Mouse (Mus musculus): ENCODE results near the gene Fsd1. TPM values are rescaled to one million over a fixed set of nuclear protein-coding genes. Genes with fewer than 3 reads are reported as not detected.
A peak's percentile ranks its signal among the peaks of the same experiment; 100 is the strongest.

The Fsd1 gene
- polyA plus RNA-seq, 1 experiment from 2014 or later, result 19.7 TPM

DNA sequence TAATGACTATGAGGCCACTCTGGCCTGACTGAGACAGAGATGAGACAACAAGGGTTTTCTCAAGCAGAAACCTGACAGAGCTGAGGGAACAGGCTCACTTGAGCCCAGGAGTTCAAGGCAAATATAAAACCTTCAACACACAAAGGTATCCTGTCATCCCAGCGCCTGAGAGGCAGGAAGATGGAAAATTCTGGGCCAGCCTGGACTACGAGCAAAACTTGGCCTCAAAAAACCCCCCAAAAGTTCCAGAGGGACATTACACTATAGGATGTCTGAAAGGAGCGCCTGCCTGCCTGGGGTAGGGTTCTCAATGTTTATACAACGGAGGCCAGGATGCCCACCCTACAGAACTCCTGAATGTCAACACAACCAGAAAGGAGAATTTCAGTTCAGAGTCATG, 48.9 kb downstream of the Fsd1 start:
- peaks cover 26% of the 10 kb centered on the region for H3K36me3 ChIP-seq
- 64% methylated on average over 4 of the region's 4 CpGs for WGBS
- peaks cover 61% of the 10 kb centered on the region for H3K4me1 ChIP-seq
- H3K4me2 ChIP-seq, result peak overlapping the region; percentile 65
- peak overlapping the region; percentile 82 for H3K4me3 ChIP-seq (replicated peaks)
- peak overlapping the region; percentile 95; the same call in 1 of the 2 replicates for H3K9ac ChIP-seq
- H3K9me3 ChIP-seq (replicated peaks), result no peaks in the 10 kb centered on the region
- H3K27me3 ChIP-seq, result no peaks in the 10 kb centered on the region
- no peak for ATAC-seq (replicated peaks; ENCODE audit: low FRiP score)
- H3K27ac ChIP-seq, result no peak overlapping the region

DNA sequence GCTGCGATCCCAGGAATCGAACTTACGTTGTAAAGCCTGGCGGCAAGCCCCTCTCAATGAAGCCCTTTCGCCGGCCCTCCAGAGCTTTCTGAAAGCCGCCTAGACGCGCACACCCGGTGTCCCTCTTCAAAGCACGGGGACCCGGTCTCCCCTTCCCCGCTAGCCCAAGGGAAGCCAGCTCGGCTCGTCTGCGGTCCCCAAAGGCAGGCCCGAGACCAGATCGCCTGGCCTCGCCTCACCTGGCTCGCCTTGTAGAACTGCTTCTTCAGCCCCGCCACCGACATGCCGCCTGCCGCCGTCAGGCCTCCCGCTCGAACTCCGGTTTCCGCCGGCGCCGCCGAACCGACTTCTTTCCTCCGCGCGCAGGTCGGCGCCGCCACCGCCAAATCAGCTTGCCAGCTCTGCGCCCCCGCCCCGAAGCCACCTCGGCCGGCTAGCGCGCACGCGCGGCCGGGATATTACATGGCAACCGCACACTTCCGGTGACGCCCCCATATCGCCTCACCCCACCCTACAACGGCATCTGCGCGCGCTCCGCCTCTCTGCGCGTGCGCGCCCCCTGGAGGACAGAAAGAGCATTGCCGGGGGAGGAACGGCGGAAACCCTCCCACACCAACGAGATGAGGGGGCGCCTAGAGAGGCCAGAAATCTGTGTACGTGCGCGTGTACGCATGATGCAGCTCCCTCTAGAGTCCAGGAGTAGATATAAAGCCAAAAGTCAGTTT, 50.0 kb downstream of the Fsd1 start, which contains the start of gene Sh3gl1:
Gene Sh3gl1, minus strand, starts transcription at position 460 of the 725 bp plus-strand sequence.
- no peaks in the 10 kb centered on the region for H3K27me3 ChIP-seq
- peak within 1 kb of the TSS; percentile 82 for H3K4me3 ChIP-seq (replicated peaks)
- H3K9ac ChIP-seq, result peak within 1 kb of the TSS; percentile 95
- peak; percentile 92 for ATAC-seq (replicated peaks; ENCODE audit: low FRiP score)
- H3K9me3 ChIP-seq (replicated peaks), result no peaks in the 10 kb centered on the region
- under 1% methylated on average over 74 of the region's 74 CpGs for whole genome bisulfite sequencing
- peak within 1 kb of the TSS; percentile 92 for H3K27ac ChIP-seq
- H3K4me2 ChIP-seq, result peak within 1 kb of the TSS; percentile 65
- H3K4me1 ChIP-seq, result peaks cover 57% of the 10 kb centered on the region
- H3K36me3 ChIP-seq, result peaks cover 19% of the 10 kb centered on the region

DNA sequence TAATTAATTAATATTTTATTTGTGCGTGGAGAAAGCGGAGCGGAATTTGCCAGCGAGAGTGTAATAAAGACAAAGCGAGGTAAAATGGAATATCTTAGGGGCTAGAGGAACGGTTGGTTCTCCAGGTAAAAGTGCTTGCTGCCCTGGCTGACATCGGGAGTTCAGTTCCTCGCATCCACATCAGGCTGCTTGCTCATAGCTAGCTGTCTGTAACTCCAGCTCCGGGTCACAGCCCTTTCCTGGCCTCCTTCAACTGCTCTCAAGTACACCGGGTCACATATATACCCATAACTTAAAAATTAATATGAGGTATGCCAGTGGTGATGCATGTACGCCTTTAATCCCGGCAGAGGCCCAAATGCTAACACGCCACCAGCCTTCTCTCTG, 50.6 kb downstream of the Fsd1 start:
- H3K9ac ChIP-seq, result peak overlapping the region; percentile 36; the same call in 1 of the 2 replicates
- ATAC-seq (replicated peaks; ENCODE audit: low FRiP score), result peak; percentile 5; the same call in 1 of the 2 replicates
- H3K36me3 ChIP-seq, result peaks cover 19% of the 10 kb centered on the region
- H3K4me3 ChIP-seq (replicated peaks), result peak overlapping the region; percentile 82
- H3K4me1 ChIP-seq, result peaks cover 57% of the 10 kb centered on the region
- H3K9me3 ChIP-seq (replicated peaks), result no peaks in the 10 kb centered on the region
- WGBS, result 34% methylated on average over 13 of the region's 13 CpGs
- H3K27ac ChIP-seq, result peak overlapping the region; percentile 37; the same call in 1 of the 2 replicates
- H3K27me3 ChIP-seq, result no peaks in the 10 kb centered on the region
- H3K4me2 ChIP-seq, result peak overlapping the region; percentile 65

DNA sequence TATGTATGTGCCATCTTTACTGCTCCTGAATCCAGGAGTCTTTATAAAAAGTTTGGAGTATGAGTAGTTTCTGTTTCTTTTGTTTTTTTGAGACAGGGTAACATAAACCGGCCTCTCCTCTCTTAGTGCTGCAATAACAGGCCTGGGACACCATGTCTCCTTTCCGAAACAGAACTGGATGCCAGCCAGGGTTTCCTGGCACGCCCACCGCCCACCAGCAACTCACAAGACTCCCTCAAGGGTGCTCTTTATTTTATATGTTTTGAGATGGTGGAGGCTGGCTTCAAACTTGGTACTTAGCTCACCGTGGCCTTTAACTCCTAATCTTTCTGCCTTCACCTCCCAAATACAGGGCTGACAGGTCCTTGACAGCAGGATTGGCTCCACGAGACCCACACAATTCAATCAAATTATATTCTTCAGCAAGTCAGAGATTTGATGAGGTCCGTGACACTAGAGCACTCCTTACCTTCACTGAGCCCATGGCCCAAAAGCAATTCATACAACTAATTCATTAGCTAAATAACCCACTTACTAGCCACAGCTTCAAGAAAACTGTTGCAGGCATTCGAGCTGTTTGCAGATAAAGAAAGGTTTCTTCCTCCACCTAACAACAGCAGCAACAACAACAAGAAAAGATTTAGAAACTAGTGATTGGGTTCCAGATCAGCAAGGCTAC, 52.4 kb downstream of the Fsd1 start:
- Histone ChIP-seq H3K9ac (no peak overlapping the region), H3K36me3 (peaks cover 19% of the 10 kb centered on the region), H3K9me3 (replicated peaks) (no peaks in the 10 kb centered on the region), H3K4me3 (replicated peaks) (no peak overlapping the region), H3K27me3 (no peaks in the 10 kb centered on the region), H3K4me1 (peaks cover 40% of the 10 kb centered on the region), H3K27ac (no peak overlapping the region), H3K4me2 (no peak overlapping the region)
- WGBS, result 85% methylated on average over 8 of the region's 8 CpGs
- ATAC-seq (replicated peaks; ENCODE audit: low FRiP score), result no peak

DNA sequence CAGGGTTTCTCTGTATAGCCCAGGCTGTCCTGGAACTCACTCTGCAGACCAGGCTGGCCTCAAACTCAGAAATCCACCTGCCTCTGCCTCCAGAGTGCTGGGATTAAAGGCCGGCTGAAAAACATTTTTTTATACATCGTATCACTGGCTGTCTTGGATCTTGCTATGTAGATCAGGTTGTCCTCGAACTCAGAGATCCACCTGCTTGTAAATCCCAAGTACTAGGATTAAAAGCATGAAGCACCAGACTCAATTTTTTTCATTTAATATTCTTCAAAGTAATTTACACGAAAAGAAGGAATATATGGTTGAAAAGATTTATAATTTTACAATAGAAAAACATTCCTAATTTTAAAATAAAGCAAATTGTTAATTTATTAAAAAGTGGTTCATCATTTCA, 53.0 kb downstream of the Fsd1 start:
- H3K27me3 ChIP-seq, result no peaks in the 10 kb centered on the region
- H3K36me3 ChIP-seq, result peaks cover 19% of the 10 kb centered on the region
- H3K9me3 ChIP-seq (replicated peaks), result no peaks in the 10 kb centered on the region
- H3K4me3 ChIP-seq (replicated peaks), result peak overlapping the region; percentile 73
- H3K27ac ChIP-seq, result peak overlapping the region; percentile 87; the same call in 1 of the 2 replicates
- peak overlapping the region; percentile 47; the same call in 1 of the 2 replicates for H3K9ac ChIP-seq
- ATAC-seq (replicated peaks; ENCODE audit: low FRiP score), result no peak
- H3K4me2 ChIP-seq, result peak overlapping the region; percentile 62
- peaks cover 34% of the 10 kb centered on the region for H3K4me1 ChIP-seq
- 79% methylated on average over 4 of the region's 4 CpGs for WGBS

DNA sequence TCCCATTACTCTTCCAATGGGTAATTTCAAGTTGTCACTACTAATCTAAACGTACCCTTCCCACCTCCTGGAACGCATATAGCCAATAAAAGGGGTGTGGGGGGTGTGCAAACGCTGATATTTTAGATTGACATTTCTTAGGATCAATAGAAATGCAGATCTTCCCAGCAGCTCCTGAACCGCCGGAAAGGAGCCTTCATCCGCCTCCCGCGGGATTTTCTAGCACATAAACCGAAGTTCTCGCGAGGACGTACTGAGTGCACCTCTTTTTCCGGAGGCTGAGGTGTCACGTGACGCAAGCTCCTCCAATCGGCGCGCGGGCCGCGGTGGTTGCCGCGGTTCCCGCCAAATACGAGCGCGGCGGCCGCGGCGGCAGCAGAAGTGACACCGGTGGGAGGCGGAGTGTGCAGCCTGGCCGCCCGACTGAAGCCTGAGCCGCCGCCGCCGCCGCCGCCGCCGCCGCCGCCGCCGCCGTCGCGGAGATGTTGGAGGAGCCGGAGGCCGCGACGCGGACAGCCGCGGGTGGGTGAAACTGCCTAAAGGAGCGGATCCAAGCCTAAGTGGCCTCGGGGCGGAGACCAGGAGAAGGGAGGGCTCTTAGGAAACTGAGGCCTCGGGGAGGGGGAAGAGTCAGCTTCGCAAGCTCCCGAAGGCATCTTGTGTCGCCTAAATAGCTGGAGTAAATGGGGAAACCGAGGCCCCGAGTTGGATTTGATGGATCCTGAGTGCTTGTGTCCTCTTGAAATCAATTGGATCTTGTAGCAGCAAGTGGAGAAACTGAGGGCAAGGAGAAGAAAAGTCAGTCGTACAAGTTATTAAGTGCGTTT, 53.9 kb downstream of the Fsd1 start, which contains the start of gene Chaf1a:
Gene Chaf1a, plus strand, starts transcription at position 410 of the 827 bp plus-strand sequence.
- ATAC-seq (replicated peaks; ENCODE audit: low FRiP score), result peak; percentile 83
- Histone ChIP-seq H3K4me1 (peaks cover 25% of the 10 kb centered on the region), H3K27me3 (no peaks in the 10 kb centered on the region), H3K9ac (peak within 1 kb of the TSS; percentile 78), H3K4me3 (replicated peaks) (peak within 1 kb of the TSS; percentile 73), H3K36me3 (peaks cover 23% of the 10 kb centered on the region), H3K27ac (peak within 1 kb of the TSS; percentile 87), H3K9me3 (replicated peaks) (no peaks in the 10 kb centered on the region), H3K4me2 (peak within 1 kb of the TSS; percentile 62)
- WGBS, result under 1% methylated on average over 68 of the region's 68 CpGs

DNA sequence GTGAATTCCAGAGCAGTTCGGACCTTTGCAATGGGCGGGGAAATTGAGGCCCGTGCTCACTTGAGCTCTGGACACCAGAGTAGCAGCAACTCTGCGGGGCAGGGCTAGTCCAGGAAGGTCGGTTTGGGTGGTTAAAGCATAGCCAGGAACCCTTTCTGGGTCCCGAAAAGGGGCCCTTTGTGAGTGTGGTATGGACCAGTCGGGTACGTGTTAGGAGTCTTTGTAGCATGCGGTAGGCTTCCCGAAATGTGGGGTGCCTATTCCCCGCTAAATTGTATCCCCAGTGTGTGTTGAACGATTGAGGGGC, 54.5 kb downstream of the Fsd1 start:
- ATAC-seq (replicated peaks; ENCODE audit: low FRiP score), result no peak
- Histone ChIP-seq H3K9me3 (replicated peaks) (no peaks in the 10 kb centered on the region), H3K36me3 (peaks cover 29% of the 10 kb centered on the region), H3K27ac (peak overlapping the region; percentile 87), H3K4me3 (replicated peaks) (peak overlapping the region; percentile 73), H3K4me2 (peak overlapping the region; percentile 62), H3K27me3 (no peaks in the 10 kb centered on the region), H3K4me1 (peaks cover 20% of the 10 kb centered on the region), H3K9ac (peak overlapping the region; percentile 78)
- under 1% methylated on average over 12 of the region's 12 CpGs for WGBS

Other genes with a start within 250 kb of the Fsd1 start
- gene Adgre4, start 236.5 kb upstream of the Fsd1 start, polyA plus RNA-seq (2015; fragmentation: Nextera tagmentation; extraction: Ambion mirVana), result 0.44 and 0.55 TPM in 2 replicates
- 9.1 and 11.6 TPM in 2 replicates for gene Zfp119a, start 107.6 kb upstream of the Fsd1 start, polyA plus RNA-seq (2015; fragmentation: Nextera tagmentation; extraction: Ambion mirVana)
- 16.0 and 16.8 TPM in 2 replicates for gene Zfp959, start 94.4 kb upstream of the Fsd1 start, polyA plus RNA-seq (2015; fragmentation: Nextera tagmentation; extraction: Ambion mirVana)
- gene Zfp119b, start 37.0 kb upstream of the Fsd1 start, polyA plus RNA-seq (2015; fragmentation: Nextera tagmentation; extraction: Ambion mirVana), result 5.5 and 5.7 TPM in 2 replicates
- 1.8 and 2.4 TPM in 2 replicates for gene Ebi3, start 33.9 kb upstream of the Fsd1 start, polyA plus RNA-seq (2015; fragmentation: Nextera tagmentation; extraction: Ambion mirVana)
- gene Yju2, start 27.4 kb upstream of the Fsd1 start, polyA plus RNA-seq (2015; fragmentation: Nextera tagmentation; extraction: Ambion mirVana), result 27.4 and 27.5 TPM in 2 replicates
- 28.8 and 30.1 TPM in 2 replicates for gene Shd, start 16.0 kb upstream of the Fsd1 start, polyA plus RNA-seq (2015; fragmentation: Nextera tagmentation; extraction: Ambion mirVana)
- gene Stap2, start 19.1 kb downstream of the Fsd1 start, polyA plus RNA-seq (2015; fragmentation: Nextera tagmentation; extraction: Ambion mirVana), result 14.5 and 15.5 TPM in 2 replicates
- gene Mpnd, start 19.2 kb downstream of the Fsd1 start, polyA plus RNA-seq (2015; fragmentation: Nextera tagmentation; extraction: Ambion mirVana), result 97.4 and 103 TPM in 2 replicates
- 168 and 175 TPM in 2 replicates for gene Sh3gl1, start 50.1 kb downstream of the Fsd1 start, polyA plus RNA-seq (2015; fragmentation: Nextera tagmentation; extraction: Ambion mirVana)
- gene Chaf1a, start 53.9 kb downstream of the Fsd1 start, polyA plus RNA-seq (2015; fragmentation: Nextera tagmentation; extraction: Ambion mirVana), result 26.9 and 30.8 TPM in 2 replicates
- gene Ubxn6, start 88.5 kb downstream of the Fsd1 start, polyA plus RNA-seq (2015; fragmentation: Nextera tagmentation; extraction: Ambion mirVana), result 42.2 and 45.6 TPM in 2 replicates
- 123 and 141 TPM in 2 replicates for gene Hdgfl2, start 93.1 kb downstream of the Fsd1 start, polyA plus RNA-seq (2015; fragmentation: Nextera tagmentation; extraction: Ambion mirVana)
- 0.08 and 0.12 TPM in 2 replicates for gene Plin4, start 123.3 kb downstream of the Fsd1 start, polyA plus RNA-seq (2015; fragmentation: Nextera tagmentation; extraction: Ambion mirVana)
- 1.5 and 1.9 TPM in 2 replicates for gene Plin5, start 131.1 kb downstream of the Fsd1 start, polyA plus RNA-seq (2015; fragmentation: Nextera tagmentation; extraction: Ambion mirVana)
- gene Lrg1, start 135.5 kb downstream of the Fsd1 start, polyA plus RNA-seq (2015; fragmentation: Nextera tagmentation; extraction: Ambion mirVana), result 0.39 and 0.53 TPM in 2 replicates
- gene Sema6b, start 153.8 kb downstream of the Fsd1 start, polyA plus RNA-seq (2015; fragmentation: Nextera tagmentation; extraction: Ambion mirVana), result 1.5 TPM in 2 replicates
- gene Tnfaip8l1, start 176.0 kb downstream of the Fsd1 start, polyA plus RNA-seq (2015; fragmentation: Nextera tagmentation; extraction: Ambion mirVana), result 11.6 and 11.9 TPM in 2 replicates
- gene Mydgf, start 197.4 kb downstream of the Fsd1 start, polyA plus RNA-seq (2015; fragmentation: Nextera tagmentation; extraction: Ambion mirVana), result 90.7 and 96.4 TPM in 2 replicates
- 38.9 and 43.8 TPM in 2 replicates for gene Dpp9, start 232.4 kb downstream of the Fsd1 start, polyA plus RNA-seq (2015; fragmentation: Nextera tagmentation; extraction: Ambion mirVana)

Measured in kidney, embryonic 15.5 days (tissue).